Mouse (Mus musculus): ENCODE measurements around the gene Pitpnm1.

GRCm38 (mm10) chr19:4072706-4073424 is 26.9 kb upstream of the Pitpnm1 start:
- TF ChIP-seq CTCF (IDR thresholded peaks at IDR 0.05; ENCODE audit: insufficient read depth, low read depth, low read length) (no peak), POLR2A (IDR thresholded peaks at IDR 0.05; ENCODE audit: insufficient read depth, low read depth, low read length) (no peak)

Measured in olfactory bulb, adult 2 months (tissue).